Mouse (Mus musculus) left cerebral cortex, postnatal 14 days (tissue): Measurements from ENCODE around the gene Dnm2. TPM values are rescaled to one million over a fixed set of nuclear protein-coding genes. Genes with fewer than 3 reads are reported as not detected.
"Not testable (repeated sequence)": the region's sequence is repeated elsewhere in the genome, so short reads cannot be mapped to it uniquely, and the experiment has no call there.

Experiments used
- DNase-seq, 2 experiments: peaks; one replicate each; pipeline ENCODE4 v3.0.0; 2021 to 2022; ENCODE audit warnings: low spot score in 2 of 2, mixed read lengths in 1 of 2
- intact Hi-C: fragments of 180-260 bp; cut with DNase I; formaldehyde crosslinking; loops from one replicate; pipeline ENCODE4 v1.15.1; 2025
- total RNA-seq, 2 experiments: library from RNA; stranded (reverse); gene quantifications; 2 replicates each; pipeline ENCODE4 v1.2.3; 2021

The Dnm2 gene
- total RNA-seq, 2 experiments from 2014 or later = 55.8 to 65.8 TPM

- DNase-seq = no peak
- intact Hi-C loops = no loop called here
These were observed 101.4 kb downstream of the Dnm2 start, which contains the start of gene AB124611 for GRCm38 (mm10) chr9:21525937-21526633. Gene AB124611 (plus strand): TSS chr9:21526176.

- intact Hi-C loops = no loop called here
- no peak for DNase-seq
These were observed 101.9 kb downstream of the Dnm2 start for GRCm38 (mm10) chr9:21526634-21526944.

- no peak for DNase-seq
- intact Hi-C loops = no loop called here
These were observed 102.5 kb downstream of the Dnm2 start for GRCm38 (mm10) chr9:21527100-21527801.

- DNase-seq = no peak
- intact Hi-C loops = no loop called here
These were observed 103.2 kb downstream of the Dnm2 start for GRCm38 (mm10) chr9:21527917-21528324.

GRCm38 (mm10) chr9:21536501-21536900, 111.8 kb downstream of the Dnm2 start:
- intact Hi-C loops = no loop called here

GRCm38 (mm10) chr9:21537009-21537408, 112.3 kb downstream of the Dnm2 start:
- intact Hi-C loops = no loop called here
- no peak for DNase-seq

More at GRCm38 (mm10) chr9:21536501-21536900, 111.8 kb downstream of the Dnm2 start:
- DNase-seq = no peak

- intact Hi-C loops = no loop called here
These were observed 115.5 kb downstream of the Dnm2 start for GRCm38 (mm10) chr9:21539981-21540753.

GRCm38 (mm10) chr9:21542001-21542400, 117.3 kb downstream of the Dnm2 start:
- DNase-seq, intact Hi-C loops: not testable (repeated sequence)

More at GRCm38 (mm10) chr9:21539981-21540753, 115.5 kb downstream of the Dnm2 start:
- no peak for DNase-seq

- no peak for DNase-seq
- intact Hi-C loops = no loop called here
These were observed 120.7 kb downstream of the Dnm2 start for GRCm38 (mm10) chr9:21545351-21545915.

- DNase-seq = peak; percentile 99
- intact Hi-C loops = loop anchor here (2.0 kb wide), 1 partner anchor 47 kb away; the partner anchor contains the start of genes Timm29 and Yipf2
These were observed 121.4 kb downstream of the Dnm2 start for GRCm38 (mm10) chr9:21545916-21546788.

- DNase-seq = no peak
- intact Hi-C loops = loop anchor here (2.0 kb wide), 1 partner anchor 46 kb away; the partner anchor contains the start of genes Timm29 and Yipf2
These were observed 122.0 kb downstream of the Dnm2 start, which contains the start of gene Carm1 for GRCm38 (mm10) chr9:21546789-21547074. Gene Carm1 (plus strand): TSS chr9:21546894.

GRCm38 (mm10) chr9:21547075-21547941, 122.6 kb downstream of the Dnm2 start:
- DNase-seq = peak; percentile 45 to 62
- intact Hi-C loops = loop anchor here (2.0 kb wide), 1 partner anchor 45 kb away; the partner anchor contains the start of genes Timm29 and Yipf2

- intact Hi-C loops = no loop called here
These were observed 126.3 kb downstream of the Dnm2 start for GRCm38 (mm10) chr9:21551049-21551448.

GRCm38 (mm10) chr9:21553607-21554273, 129.0 kb downstream of the Dnm2 start:
- no peak for DNase-seq
- intact Hi-C loops = no loop called here

More at GRCm38 (mm10) chr9:21551049-21551448, 126.3 kb downstream of the Dnm2 start:
- DNase-seq = no peak

GRCm38 (mm10) chr9:21555198-21555742, 130.6 kb downstream of the Dnm2 start:
- DNase-seq = no peak
- intact Hi-C loops = no loop called here

- intact Hi-C loops = no loop called here
- DNase-seq = no peak
These were observed 132.3 kb downstream of the Dnm2 start for GRCm38 (mm10) chr9:21556996-21557395.
